Mouse (Mus musculus) stomach, postnatal 0 days (tissue): ENCODE measurements at regions not wholly inside any gene's neighbourhood (a gene's known extent, or its start where the extent isn't known, plus 50 kb on each side); places are given as distances from the start of the nearest gene placed in this dataset.

Experiments
- CTCF ChIP-seq: IDR thresholded peaks from 2 replicates; pipeline ENCODE4 v1.5.1; 2016; ENCODE audit warnings: antibody characterized with exemption, low read depth, mild to moderate bottlenecking, moderate library complexity
- EP300 ChIP-seq: optimal IDR thresholded peaks from 2 replicates; pipeline ENCODE3; 2016; ENCODE audit warnings: antibody characterized with exemption

DNA sequence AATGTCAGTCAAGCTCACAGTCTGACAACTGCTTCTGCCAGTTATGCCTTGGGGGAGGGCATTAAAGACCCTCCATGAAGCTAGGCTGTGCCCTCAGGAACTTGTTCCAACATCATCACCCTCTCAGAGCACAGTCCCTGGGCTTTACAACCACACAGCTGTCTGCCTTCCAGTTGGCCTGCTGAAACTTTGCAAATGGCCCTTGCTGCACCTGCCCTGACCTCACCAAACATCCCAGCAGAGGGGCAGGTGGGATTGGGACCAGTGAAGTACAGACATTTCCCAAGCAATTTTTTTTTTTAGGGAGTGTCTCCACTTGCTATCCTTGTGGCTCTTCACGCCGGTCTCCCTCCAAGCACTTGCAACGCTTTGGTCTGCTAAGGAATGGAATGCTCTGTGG is 130.9 kb downstream of the Sox9 start:
- TF ChIP-seq CTCF: no peak
- no peak for TF ChIP-seq EP300
